Mouse (Mus musculus) intestine, postnatal 0 days (tissue): ENCODE measurements around the gene Ttll6. TPM values are rescaled to one million over a fixed set of nuclear protein-coding genes. Genes with fewer than 3 reads are reported as not detected.
A peak's percentile ranks its signal among the peaks of the same experiment; 100 is the strongest.

Experiments
- ATAC-seq: fragments of 200-750 bp; cut with Nextera tagmentation; 2 replicates; pipeline ENCODE4 v1.8.0; 2017; ENCODE audit warnings: mild to moderate bottlenecking, moderate TSS enrichment, moderate library complexity
- H3K27ac ChIP-seq: fragments of 300-500 bp; sonication (generic); 2 replicates; pipeline ENCODE4 v1.5.1; 2014; ENCODE audit warnings: mild to moderate bottlenecking, low read depth, low read length, moderate library complexity
- H3K27me3 ChIP-seq: fragments of 300-500 bp; sonication (generic); replicated peaks from 2 replicates; pipeline ENCODE4 v1.6.1; 2014; ENCODE audit warnings: low read length, mixed read lengths; ENCODE audit not compliant: control insufficient read depth, insufficient read depth
- H3K36me3 ChIP-seq: fragments of 300-500 bp; sonication (generic); 2 replicates; pipeline ENCODE4 v1.6.1; 2014; ENCODE audit warnings: mild to moderate bottlenecking, moderate library complexity; ENCODE audit not compliant: control insufficient read depth, insufficient read depth
- H3K4me1 ChIP-seq: fragments of 300-500 bp; sonication (generic); replicated peaks from 2 replicates; pipeline ENCODE4 v1.6.1; 2014; ENCODE audit warnings: antibody characterized with exemption, low read length, mixed read lengths; ENCODE audit not compliant: control insufficient read depth, insufficient read depth
- H3K4me2 ChIP-seq: fragments of 300-500 bp; sonication (generic); replicated peaks from 2 replicates; pipeline ENCODE4 v1.6.1; 2014; ENCODE audit warnings: low read depth, mild to moderate bottlenecking, moderate library complexity
- H3K4me3 ChIP-seq: fragments of 300-500 bp; sonication (generic); 2 replicates; pipeline ENCODE4 v1.5.1; 2014; ENCODE audit warnings: low read depth, low read length
- H3K9ac ChIP-seq: fragments of 300-500 bp; sonication (generic); 2 replicates; pipeline ENCODE4 v1.6.1; 2014; ENCODE audit warnings: mild to moderate bottlenecking, low read depth, low read length
- H3K9me3 ChIP-seq: fragments of 300-500 bp; sonication (generic); 2 replicates; pipeline ENCODE4 v1.6.1; 2016; ENCODE audit warnings: mixed run types; ENCODE audit not compliant: control insufficient read depth
- CTCF ChIP-seq: sonication (generic); IDR thresholded peaks from 2 replicates; pipeline ENCODE4 v1.5.1; 2016; ENCODE audit warnings: low read depth, mild to moderate bottlenecking, control low read depth, antibody characterized with exemption, moderate library complexity
- WGBS: fragments of 180-500 bp; shearing (Covaris S2); extraction: QIAGEN DNeasy Blood & Tissue Kit; methylation state at CpG from one replicate; pipeline ENCODE4 v1.1.7; 2014; 5-methylcytosine and 5-hydroxymethylcytosine counted together
- polyA plus RNA-seq: library from polyadenylated mRNA; unstranded; fragments of >200 nt; fragmentation: Nextera tagmentation; extraction: Ambion mirVana; gene quantifications from 2 replicates; pipeline ENCODE4 v1.2.1, GENCODE M21; 2015

Ttll6 gene
- 0.10 TPM in 1 of 2 replicates, not detected in the other for polyA plus RNA-seq

DNA sequence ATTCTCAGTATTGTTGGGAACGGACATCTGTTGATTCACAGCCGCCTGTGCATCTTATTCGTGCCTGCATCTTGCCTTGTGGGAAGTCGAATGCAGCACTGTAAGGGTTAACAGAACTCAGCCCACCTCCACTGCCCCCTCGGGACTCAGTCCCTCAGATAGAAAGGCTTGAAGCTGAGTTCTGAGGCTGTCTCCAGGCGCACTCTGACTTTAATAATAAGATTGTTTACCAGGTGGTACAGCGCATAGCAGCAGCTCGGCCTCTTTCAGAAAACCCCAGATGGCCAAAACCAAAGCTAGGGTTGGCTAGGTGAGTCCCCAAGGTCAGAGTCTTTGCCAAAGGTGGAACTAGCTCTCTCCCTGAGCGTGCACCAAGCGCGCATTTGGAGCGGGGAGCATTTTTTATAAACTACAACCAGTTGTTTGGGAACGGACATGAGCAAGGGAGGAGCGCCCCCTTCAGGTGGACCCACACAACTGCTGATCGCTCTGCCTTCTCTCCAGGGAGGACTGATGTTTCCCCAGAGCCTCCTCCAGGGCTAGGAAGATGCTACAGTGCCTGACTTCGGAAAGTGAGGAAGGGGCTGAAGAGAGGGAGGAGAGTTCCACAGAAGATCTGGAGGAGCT lies at the start of gene Ttll6:
Gene Ttll6 (plus strand): TSS at position 548 of the 627 bp plus-strand sequence.
- H3K4me1 ChIP-seq, result peaks cover 3% of the 10 kb centered on the region; the same call in 1 of the 2 replicates
- no peak within 1 kb of the TSS for H3K4me3 ChIP-seq
- H3K36me3 ChIP-seq, result no peaks in the 10 kb centered on the region
- H3K9me3 ChIP-seq, result no peaks in the 10 kb centered on the region
- H3K9ac ChIP-seq, result no peak within 1 kb of the TSS
- 0 out of 2 replicates have a peak, but pooled peaks cover 2% of the 10 kb centered on the region for H3K27me3 ChIP-seq
- peak within 1 kb of the TSS; percentile 47; the same call in 1 of the 2 replicates for H3K4me2 ChIP-seq
- no peak within 1 kb of the TSS for H3K27ac ChIP-seq
- peak; percentile 85 for TF ChIP-seq CTCF
- 28% methylated on average over 16 of the region's 16 CpGs for WGBS
- ATAC-seq, result peak; percentile 55; the same call in 1 of the 2 replicates

DNA sequence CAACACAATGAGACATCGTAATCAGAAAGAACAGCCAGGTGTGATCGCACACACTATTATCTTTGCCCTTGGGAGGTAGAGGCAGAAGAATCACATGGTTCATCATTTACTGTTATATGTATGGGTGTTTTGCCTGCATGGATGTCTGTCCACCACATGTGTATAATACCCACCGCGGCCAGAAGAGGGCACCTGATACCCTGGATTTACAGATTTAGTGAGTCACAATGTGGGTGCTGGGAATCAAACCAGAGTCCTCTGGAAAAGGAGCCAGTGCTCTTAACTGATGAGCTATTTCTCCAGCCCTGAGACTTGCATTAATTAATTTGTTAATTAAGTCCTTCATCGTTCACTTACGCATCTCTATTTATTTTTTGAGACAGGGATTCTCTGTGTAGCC lies 45.6 kb upstream of the Ttll6 start:
- Histone ChIP-seq H3K27me3 (no peaks in the 10 kb centered on the region), H3K9me3 (no peaks in the 10 kb centered on the region), H3K4me2 (no peak overlapping the region), H3K4me1 (no peaks in the 10 kb centered on the region), H3K36me3 (no peaks in the 10 kb centered on the region), H3K4me3 (no peak overlapping the region), H3K27ac (no peak overlapping the region), H3K9ac (no peak overlapping the region)
- WGBS, result 91% methylated on average over 6 of the region's 6 CpGs
- TF ChIP-seq CTCF, result no peak
- no peak for ATAC-seq

DNA sequence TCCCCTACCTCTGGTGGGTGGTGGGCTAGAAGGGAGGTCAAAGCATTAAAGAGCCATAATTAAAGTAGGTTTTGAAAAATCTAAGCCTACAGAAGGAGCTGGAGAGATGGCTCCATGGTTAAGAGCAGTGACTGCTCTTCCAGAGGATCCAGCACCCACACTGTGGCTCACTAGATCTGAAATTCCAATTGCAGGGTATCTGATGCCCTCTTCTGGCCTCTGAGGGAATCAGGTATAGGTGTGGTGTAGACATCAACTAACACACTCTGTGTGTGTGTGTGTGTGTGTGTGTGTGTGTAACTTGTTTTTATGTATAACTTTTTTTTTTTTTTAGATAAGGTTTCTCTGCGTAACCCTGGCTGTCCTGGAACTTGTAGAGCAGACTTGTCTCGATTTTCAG lies 42.5 kb upstream of the Ttll6 start:
- H3K27me3 ChIP-seq, result no peaks in the 10 kb centered on the region
- no peak for ATAC-seq
- 50% methylated on average over 2 of the region's 2 CpGs for WGBS

DNA sequence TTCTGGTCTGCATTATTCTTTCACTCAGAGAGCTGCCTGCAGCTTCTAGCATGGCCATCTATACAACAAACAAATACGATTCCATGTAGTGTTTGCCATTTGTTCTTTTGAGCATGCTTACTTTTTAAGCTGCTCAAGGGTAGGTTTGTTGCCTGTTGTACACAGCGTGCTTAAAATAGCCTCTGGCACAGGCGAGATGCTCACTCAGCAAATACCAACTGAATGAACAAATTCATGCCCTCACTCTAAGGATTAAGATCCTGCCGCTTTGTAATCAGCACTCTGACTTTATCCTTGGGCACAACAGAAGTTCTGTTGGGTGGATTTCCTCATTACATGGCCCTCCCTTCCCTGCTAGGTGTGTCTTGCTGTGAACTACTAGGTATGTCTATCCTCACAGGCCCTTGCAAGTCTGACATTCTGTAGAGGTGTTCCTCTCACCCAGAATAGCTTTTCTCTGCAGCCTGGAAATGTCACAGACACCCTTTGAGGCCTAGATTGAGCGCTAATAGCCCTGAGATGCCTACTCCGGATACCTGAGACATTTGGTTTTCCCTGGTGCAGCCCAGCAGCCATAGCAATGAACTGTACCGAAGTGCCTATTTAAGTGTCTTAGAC lies 40.8 kb upstream of the Ttll6 start:
- H3K9me3 ChIP-seq, result no peaks in the 10 kb centered on the region
- H3K9ac ChIP-seq, result no peak overlapping the region
- H3K4me3 ChIP-seq, result no peak overlapping the region
- no peaks in the 10 kb centered on the region for H3K36me3 ChIP-seq
- H3K4me2 ChIP-seq, result no peak overlapping the region
- H3K4me1 ChIP-seq, result no peaks in the 10 kb centered on the region
- 38% methylated on average over 7 of the region's 7 CpGs for WGBS
- ATAC-seq, result no peak
- no peak for TF ChIP-seq CTCF
- no peak overlapping the region for H3K27ac ChIP-seq
- no peaks in the 10 kb centered on the region for H3K27me3 ChIP-seq

More for the DNA sequence above, 42.5 kb upstream of the Ttll6 start:
- no peaks in the 10 kb centered on the region for H3K9me3 ChIP-seq
- no peaks in the 10 kb centered on the region for H3K4me1 ChIP-seq
- H3K27ac ChIP-seq, result no peak overlapping the region
- H3K9ac ChIP-seq, result no peak overlapping the region
- TF ChIP-seq CTCF, result peak; percentile 76
- no peaks in the 10 kb centered on the region for H3K36me3 ChIP-seq
- H3K4me2 ChIP-seq, result no peak overlapping the region
- H3K4me3 ChIP-seq, result no peak overlapping the region

DNA sequence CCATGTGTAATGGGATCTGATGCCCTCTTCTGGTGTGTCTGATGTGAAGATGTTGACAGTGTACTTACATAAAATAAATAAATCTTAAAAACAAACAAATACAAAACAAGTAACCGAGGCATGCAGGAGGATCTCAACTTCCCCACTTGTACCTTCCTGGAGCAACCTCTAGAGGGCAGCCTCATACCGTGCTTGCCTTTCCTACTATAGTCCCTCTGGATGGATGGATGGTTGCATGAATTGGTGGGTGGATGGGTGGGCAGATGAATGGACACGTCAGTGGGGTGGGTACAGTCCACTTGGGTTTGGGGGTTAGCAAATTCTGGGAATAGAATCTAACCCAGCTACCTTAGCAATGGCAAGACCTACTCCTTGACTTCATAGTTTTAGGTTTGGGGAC lies 40.2 kb upstream of the Ttll6 start:
- Histone ChIP-seq H3K27me3 (no peaks in the 10 kb centered on the region), H3K9ac (no peak overlapping the region), H3K9me3 (no peaks in the 10 kb centered on the region), H3K4me1 (no peaks in the 10 kb centered on the region), H3K4me3 (no peak overlapping the region), H3K27ac (no peak overlapping the region), H3K36me3 (no peaks in the 10 kb centered on the region), H3K4me2 (no peak overlapping the region)
- WGBS, result 7% methylated on average over 3 of the region's 3 CpGs
- TF ChIP-seq CTCF, result peak; percentile 98
- ATAC-seq, result 0 out of 2 replicates have a peak, but pooled peaks have one; percentile 32

DNA sequence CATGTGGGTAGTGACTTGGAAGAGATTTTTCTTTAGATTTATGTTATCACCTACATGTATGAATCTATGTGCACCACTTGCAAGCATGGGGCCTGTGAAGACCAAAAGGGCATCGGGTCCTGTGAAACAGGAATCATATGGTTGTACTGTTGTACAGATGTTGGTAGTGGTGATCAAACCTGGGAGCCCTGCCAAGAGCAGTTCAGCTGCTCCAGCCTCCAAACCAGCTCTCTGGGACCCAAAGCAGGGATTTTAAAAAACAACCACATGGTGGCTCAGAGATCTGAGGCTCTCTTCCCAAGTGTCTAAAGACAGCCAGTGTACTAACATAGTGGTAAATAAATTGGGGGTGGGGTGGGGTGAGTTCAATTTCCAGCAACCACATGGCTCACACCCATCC lies 25.2 kb upstream of the Ttll6 start:
- Histone ChIP-seq H3K9ac (no peak overlapping the region), H3K27ac (no peak overlapping the region), H3K4me1 (no peaks in the 10 kb centered on the region), H3K9me3 (no peaks in the 10 kb centered on the region), H3K4me3 (no peak overlapping the region), H3K36me3 (no peaks in the 10 kb centered on the region), H3K4me2 (no peak overlapping the region), H3K27me3 (no peaks in the 10 kb centered on the region)
- TF ChIP-seq CTCF, result no peak
- ATAC-seq, result no peak
- WGBS, result 66% methylated on average over 1 of the region's 1 CpGs
